Mouse (Mus musculus) 3T3-L1 (cell line): ENCODE measurements around the gene Sergef.

ENCODE experiments used
- DNase-seq: peaks from one replicate; pipeline ENCODE4 v3.0.0-alpha.2; 2015; ENCODE audit warnings: low read depth, low spot score

Gene Sergef

DNA sequence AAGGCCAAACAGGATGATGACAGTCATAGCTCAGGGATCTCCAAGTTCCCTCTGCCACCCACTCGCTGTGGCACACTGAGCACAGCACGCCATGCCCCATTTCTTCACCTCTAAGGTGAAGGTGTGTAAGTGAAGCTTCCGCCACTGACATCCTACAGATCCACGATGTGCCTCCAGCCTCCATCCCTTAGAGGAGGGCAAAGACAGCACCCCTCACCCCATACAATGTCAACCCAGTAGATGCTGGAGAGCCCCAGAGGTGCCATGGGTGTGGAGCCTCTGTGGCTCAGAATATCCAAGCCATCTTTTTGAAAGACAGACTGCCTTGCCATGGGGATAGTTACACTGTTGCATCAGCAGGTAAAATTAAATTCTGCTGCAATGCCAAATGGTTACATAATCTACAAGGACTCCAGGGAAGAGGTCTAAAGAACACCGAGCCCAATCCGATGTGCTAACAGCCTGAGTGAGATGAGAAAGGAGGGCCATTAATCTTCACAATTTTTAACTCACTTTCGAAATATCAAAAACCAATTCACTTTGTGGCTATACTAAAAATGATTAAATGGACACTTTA is 23.1 kb downstream of the Sergef start:
- DNase-seq: no peak

DNA sequence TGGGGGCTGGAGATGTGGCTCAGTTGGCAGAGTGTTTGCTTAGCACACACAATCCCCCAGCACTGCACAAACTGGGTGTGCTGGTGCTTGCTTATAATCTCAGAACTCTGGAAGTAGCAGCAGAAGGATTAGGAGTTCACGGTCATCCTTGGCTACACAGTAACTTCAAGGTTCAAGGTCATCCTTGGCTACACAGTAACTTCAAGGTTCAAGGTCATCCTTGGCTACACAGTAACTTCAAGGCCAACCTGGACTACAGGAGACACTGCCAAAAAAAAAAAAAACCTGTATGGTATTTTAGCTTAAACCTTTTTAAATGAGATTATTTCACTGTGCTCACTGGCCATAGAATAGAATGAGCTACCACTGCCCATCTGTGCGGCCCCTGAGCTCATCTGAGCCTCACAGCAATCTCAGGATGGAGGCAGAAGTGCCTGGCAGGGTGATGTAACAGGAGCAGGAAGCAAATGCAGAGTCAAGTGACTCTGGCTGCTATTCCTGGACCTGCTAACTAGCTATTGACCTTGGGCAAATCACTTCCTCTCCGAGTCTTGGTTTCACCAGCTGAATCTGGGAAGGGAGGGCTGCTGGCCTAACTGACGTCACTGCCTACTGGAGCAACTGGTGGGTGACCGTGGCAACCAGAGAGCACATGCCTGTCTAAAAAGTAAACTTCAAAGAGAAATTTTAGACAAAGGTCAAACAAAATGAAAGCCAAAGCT is 24.2 kb downstream of the Sergef start:
- DNase-seq: no peak

DNA sequence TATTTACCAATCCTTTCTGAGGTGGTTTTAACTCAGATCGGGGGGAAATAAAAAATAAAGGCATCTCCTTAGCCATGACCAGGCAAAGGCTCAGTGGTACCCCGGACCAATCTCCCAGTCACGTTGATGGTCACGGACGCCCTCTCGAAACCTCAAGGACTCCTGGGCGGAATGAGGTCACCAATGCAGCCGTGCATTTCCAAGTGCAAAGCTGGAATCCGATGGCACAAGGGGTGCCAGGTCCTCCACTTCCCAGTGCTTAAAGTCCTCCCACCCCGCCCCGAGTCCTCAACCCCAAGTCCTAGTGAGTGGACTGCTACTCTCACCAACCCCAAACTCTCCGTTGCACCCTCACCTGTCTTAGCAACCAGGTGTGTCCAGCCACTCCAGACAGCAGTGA is 25.3 kb downstream of the Sergef start:
- no peak for DNase-seq

DNA sequence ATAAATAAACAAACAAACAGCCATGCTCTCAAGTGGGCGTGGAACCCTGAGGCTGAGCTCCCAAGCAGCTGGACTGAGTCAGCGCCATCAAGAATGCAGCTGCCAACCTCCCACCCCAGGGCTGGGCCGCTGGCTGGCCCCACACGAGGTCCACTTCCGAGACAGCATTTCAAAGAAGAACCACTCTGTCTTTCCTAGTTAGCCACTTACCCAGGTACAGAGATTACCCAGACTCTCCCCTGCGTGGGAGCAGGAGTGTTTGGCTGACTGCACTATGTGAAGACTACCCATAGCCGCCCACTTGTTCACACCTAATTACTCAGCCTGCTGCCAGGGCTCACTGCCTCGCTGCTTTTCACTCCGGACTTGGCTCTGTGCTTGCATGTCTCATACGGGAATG is 26.5 kb downstream of the Sergef start:
- DNase-seq: no peak

DNA sequence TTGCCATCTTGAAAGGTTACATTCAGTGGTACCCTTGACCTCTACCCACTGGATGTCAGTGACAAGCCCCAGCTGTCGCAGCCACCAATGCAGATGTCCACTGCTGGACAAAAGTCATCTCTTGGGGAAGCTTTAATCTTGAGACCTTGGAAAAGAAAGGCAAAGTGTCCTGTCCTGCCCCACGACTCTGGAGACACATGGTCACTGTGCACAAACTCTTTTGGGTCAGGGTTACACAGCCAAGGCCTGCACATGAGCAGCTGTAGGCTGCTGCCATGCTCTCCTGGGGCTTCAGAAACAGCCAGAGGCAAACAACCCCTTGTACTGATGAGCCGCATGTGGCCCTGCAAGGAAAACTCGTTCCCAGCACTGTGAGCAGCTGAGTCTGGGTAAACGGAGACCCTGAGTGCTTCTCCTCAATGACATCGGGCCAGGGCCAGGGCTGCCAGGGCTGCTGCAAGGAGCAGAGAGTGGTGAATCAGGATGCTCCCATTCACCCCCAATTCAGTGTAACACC is 27.1 kb downstream of the Sergef start:
- no peak for DNase-seq

DNA sequence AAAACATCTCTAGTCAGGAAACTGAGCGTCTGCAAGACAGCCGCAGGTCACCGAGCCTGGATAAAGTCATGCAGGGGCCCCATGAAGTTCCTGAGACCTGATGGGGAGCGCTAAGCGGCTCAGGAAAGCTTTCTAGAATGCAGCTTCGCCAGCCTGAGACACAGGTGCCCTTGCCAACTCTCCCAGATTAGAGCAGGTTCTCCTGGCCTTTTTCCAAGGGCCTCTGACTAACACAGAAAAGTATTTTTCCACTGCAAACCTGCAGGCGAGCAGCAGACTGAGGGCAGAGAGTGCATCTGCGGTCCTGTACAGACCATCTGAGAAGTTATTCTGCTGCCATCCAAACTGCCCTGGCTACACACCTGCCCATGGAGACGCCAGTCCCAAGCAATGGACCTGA is 27.6 kb downstream of the Sergef start:
- DNase-seq: peak; percentile 61

DNA sequence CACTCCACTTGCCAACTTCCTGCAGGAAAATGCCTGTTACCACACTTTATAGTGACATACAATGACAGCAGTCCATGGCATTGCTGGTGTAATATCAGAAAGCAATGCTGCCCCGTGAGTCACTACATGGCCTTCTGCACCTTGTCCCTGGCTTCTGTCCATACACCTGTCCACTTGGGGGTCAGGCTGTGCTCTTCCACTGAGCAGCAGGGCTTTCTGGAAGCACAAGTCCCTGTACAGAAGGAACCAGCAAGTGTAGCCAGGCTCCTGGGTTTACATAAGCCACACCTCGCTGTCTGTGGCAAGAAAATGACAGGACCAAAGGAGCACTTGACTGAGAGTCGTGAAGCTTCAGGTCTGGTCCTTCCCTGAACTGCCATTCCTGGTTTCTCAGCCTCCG is 30.3 kb downstream of the Sergef start:
- DNase-seq: no peak

DNA sequence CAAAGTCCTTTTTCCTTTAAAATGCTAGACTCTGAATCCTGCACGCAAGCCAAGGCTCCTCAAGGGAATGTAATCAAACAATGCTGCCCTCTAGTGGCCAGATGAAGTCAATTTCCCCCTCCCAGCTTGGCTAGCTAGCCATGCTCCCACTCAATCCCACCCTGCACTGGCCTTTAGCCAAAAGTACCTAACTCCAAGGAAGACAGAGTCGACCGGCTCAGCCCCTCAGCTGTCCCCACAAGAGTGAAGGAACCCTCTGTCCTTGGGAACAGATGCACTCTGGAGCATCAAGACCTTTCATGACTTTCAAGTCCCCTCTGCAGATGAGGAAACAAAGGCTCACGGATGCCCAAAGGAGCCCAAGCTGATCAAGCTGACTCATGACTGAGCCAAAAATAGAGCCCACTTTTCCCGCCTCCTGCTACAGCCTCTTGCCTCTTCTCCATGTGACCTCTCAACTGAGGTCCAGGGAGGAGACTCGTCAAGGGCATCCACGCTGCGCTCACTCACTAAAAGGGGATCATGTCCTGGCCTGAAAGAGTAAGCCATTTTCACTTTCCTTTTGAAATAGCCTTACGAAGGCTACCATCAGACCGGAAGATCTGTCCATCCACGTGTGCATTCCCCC is 32.1 kb downstream of the Sergef start:
- DNase-seq: peak; percentile 74

DNA sequence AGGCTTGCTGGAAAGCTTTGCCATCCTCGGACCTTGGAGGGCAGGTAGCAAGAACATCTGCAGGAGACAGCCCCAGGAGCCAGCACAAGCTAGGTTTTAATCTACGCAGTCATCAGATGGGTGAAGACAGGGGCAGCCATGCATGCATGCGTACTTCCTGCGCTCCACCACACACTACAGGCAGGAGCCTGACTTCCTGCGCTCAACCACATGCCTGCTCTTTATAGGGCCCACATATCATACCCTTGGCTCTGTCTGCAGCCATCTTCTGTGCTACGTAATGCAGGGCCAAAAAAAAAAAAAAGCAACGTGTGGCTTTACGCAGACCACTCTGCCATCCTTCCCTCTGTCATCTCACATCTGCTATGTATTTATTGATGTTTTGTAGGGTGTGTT is 32.6 kb downstream of the Sergef start:
- no peak for DNase-seq

DNA sequence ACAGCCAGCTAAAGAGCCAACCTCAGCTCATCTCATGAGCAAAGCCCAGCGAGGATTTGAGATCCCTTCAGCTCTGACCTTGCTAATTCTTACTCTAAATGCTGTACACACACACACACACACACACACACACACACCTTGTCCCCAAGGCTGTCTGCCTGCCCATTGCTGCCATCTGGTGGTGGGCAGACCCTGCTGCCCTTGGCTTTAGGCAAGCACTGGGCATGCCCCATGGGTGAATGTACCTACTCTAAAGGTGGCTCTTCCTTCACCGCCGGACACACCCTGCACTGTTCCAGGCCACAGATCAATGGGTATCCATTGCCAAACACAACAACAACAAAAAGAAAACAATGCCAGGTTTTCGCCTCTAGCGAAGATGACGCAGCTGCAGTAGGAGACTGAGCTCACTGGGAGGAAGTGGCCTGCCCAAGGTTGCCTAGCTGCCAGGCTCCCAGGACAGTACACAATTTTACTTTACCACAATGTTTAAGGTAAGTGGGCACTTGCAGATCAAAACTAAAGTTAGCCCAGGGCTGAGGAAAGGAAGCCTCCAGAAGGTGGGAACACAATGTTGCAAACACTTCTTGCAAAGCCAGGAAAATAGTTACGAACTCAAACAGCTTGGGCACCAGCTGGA is 33.1 kb downstream of the Sergef start:
- peak; percentile 60 for DNase-seq

DNA sequence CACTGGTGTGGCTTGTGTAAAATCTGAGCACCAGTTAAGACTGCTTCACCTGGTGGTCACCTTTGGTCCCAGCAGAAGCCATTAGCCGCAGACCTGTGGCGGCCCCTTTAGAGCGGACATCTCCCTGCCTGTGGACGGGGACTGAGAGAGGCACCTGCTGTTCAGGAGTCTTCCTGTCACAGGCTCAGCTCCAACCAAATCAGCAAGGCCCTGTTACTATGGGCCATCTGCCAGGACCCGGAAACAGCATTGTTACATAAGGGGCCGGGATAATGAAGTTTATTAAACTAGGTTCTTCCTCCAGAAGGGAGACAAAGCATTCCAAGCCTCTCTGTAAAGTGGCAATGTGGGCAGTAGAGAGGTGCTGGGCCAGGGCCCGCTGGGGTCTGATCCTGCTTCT is 36.6 kb downstream of the Sergef start:
- no peak for DNase-seq

DNA sequence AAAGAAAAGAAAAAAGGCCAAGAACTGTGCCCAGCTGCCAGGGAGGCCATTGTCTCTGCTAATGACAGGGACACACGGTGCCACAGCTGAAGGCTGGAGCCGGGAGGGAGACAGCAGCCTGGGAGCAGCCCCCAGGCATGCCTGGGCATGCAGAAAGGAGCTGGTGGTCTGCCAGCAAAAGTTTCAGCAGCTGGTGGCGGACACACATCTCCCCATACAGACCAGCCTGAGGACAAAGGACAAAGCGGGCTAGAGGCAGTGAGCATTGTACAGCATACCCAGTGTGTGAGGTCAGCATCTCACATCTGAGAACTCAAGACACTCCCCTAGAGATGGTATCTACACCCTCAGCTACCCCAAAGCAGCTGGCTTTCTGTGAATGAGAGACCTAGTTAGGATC is 37.5 kb downstream of the Sergef start:
- peak; percentile 26 for DNase-seq

DNA sequence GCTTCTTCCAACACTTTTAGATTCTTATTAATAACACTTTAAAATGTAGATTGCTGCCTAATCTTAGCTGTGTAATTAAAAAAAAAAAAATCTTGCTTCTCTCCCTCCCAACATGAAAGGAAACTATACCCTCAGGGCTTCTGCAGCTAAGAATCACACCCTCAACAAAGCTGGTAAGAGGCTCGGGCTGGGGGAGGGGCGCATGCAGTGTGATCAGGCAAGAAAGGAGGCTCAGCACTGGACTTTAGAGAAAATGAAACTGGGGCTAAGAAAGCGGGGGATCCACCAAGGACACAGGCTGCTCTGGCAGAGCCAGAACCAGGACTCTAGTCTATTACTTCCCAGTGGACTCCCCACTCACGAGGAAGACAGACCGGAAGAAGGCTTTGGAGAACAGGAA is 38.5 kb downstream of the Sergef start:
- DNase-seq: no peak

DNA sequence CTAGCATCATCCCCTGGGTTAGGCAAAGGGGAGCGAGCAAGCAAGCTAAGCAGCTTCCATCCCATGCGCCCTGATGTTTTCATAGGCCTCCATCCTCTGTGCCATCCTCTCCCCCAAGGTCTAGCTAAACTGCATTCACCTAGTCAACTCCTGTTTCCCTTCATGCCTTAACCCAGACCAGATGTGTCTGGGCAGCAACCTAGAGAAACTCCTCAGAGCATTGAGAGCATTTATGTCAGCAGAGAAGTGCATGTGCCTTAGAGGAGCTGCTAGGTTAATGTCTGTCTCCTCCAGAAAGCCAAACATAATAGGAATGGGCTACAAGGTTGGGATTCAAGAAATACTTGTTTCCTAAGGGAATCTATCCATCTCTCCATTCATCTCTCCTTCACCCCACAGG is 42.6 kb downstream of the Sergef start:
- no peak for DNase-seq

DNA sequence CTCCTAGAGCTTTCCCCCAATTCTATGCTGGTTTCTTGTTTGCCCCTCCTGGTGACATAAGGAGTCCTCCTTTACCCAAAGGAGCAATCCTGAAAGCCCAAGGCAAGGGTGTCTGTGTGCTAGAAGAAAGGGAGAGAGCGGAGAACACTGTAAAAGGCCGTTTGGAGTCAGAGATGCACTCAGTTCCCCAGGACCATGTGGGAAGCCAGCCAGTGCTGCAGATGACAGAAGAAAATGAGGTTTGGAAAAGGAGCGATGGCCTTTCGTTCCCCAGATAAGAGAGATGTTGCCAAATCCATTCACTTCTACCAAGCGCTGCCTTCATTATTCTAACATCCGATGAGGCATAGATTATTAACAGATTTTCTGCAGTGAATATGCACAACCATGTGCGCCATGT is 48.1 kb downstream of the Sergef start:
- no peak for DNase-seq

DNA sequence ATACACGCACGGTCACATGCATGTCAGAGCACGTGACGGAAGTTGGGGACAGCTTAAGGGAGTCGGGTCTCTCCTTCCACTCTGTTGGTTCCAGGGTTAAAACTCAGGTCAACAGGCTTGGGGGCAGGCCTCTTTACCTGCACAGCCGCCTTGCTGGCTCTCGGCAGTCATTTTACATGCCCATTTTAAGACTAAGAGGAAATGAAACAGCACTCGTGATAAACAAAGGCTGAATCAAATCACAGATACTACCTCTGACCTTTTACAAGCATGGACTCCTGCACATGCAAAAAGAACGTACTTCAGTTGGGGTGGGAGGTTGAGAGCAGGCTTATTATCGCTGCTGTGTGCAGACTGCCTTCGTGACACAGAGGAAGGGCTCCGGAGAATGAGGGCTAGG is 50.4 kb downstream of the Sergef start:
- no peak for DNase-seq

DNA sequence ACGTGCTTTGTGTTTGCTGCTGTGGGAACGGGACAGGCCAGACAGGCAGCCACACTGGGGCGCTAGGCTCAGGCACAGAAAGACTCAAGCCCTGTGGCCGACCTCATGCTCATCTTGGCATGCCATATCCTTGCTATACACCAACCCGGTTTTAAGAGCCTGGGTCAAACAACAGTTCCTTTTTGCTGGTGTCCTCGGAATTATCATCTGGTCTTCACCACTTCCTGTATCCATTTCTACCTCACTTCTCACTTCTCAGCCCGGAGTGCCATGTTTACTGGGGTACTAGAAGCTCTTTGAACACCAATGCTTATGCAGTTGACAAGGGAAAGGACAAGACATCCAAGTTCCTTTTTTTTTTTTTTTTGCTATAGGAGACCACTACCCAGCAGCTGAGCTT is 51.6 kb downstream of the Sergef start:
- DNase-seq: no peak

DNA sequence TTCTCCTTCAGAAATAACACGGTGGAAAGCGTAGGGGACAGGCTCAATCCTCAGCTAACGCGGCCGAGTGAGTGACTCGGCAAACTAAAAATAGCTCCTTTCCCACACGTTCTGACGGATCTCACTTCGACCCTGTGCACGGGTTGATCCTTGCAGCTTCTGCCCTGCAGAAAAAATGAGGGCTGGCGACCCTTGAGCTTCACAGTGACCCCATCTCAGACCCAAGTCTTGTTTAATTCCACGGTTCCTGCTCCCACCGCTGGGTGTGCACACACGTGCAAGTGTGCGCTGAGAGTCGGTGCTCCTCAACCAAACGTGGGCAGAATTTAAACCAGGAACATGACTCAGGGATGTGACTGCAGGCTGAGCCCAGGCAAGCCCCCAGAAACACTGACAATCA is 52.1 kb downstream of the Sergef start:
- no peak for DNase-seq

DNA sequence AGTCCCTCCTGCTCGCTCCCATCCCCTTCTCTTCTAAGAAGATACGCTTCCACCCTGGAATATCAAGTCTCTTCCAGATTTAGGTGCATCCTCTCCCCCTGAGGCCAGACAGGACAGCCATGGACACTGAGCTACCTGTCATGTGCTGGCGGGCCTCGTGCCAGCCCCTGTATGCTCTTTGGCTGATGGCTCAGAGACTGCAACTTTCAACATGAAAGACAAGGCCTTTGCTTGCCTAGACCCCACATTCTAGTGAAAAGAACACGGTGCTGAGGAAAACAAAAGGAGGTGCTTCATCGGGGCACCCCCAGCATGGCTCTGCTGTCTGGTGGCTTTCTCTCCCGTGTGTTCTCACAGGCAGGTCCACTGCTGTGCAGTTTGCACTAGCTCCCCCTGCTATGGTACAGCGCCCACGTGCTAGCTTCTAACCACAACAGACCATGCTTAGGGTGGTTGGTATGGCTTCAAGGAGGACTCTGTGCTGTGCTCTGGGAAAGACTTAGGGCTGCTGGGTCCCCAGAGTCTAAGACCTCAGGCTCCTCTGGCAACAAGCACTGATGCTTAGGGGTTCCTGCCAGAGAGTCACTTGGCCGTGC is 52.9 kb downstream of the Sergef start:
- no peak for DNase-seq

DNA sequence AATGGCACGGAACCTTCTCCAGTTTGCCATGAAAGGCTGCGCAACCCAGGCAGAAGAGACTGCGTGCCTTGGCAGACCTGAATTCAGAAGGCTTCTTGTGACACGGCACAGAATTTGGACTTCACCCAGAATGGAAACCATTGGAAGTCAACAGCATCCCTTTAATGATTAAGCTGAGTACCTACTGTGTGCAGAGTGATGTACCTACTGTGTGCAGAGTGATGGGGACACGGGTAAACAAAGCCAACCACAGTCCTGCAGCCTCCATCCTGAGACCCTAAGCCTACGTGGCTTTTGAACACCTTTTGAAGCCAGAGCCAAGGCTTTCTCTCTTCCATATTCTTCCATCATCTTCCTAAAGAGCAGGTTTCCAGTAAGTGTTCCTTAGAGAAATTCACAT is 56.9 kb downstream of the Sergef start:
- no peak for DNase-seq

DNA sequence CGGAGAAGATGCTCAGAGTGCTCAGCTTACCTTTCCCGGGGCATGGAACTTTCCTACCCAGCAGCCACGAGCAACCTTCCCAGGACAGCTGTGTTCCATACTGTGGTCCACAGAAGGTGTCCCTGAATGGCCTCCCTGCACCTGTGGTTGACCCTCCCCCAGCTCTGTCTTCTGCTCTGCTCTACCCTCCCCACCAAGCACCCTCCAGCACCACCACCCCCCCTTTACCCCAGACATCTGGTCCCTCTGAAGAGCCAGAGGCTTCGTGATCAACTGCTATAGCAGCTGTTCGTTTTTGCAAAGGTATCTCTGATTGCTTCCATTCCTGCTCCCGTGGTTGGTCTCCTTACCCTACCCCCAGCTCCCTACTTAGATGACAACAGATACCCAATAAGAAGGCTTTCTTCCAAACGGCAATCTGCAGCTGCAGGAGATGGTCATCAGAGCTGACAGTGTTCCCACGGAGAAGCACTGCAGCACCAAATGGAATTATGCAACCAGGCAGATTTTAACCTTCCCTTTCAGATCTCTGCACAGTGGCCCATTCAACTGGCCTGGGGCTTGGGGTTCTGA is 58.2 kb downstream of the Sergef start:
- DNase-seq: no peak

DNA sequence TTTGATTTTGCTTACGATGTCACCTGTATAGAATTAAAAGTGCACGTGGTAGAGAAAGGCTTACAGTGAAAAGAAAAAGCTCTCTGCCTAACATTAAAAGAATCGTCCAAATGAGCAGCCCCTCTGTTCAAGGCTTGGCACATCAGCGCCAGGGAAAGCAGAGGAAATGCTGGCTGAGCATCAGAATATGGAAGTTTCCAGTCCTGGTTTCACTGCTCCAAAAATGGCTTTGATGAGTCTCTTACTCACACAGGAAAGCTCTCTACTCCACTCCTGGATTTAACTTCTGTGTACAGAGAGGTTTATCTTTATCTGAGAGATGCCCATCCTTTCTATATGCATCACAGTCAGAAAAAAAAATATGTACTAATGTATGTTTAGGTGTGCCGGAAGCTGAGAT is 61.5 kb downstream of the Sergef start:
- DNase-seq: no peak
